Mouse (Mus musculus) R1 (cell line): ENCODE measurements at regions not wholly inside any gene's neighbourhood (a gene's known extent, or its start where the extent isn't known, plus 50 kb on each side); places are given as distances from the start of the nearest gene placed in this dataset.
A peak's percentile ranks its signal among the peaks of the same experiment; 100 is the strongest.

Experiments
- DNase-seq: peaks from one replicate; pipeline ENCODE4 v3.0.0-alpha.2; 2018; ENCODE audit warnings: low read depth, low spot score

GRCm38 (mm10) chr1:31337087-31337486, 114.4 kb downstream of the Pih1d3 start:
- DNase-seq, result peak; percentile 13

- DNase-seq, result no peak
Observed at GRCm38 (mm10) chr1:31363971-31364370, 141.3 kb downstream of the Pih1d3 start.

GRCm38 (mm10) chr1:31377324-31377723, 154.7 kb downstream of the Pih1d3 start:
- DNase-seq, result no peak

GRCm38 (mm10) chr1:31379032-31379431, 156.4 kb downstream of the Pih1d3 start:
- DNase-seq, result no peak

- no peak for DNase-seq
Observed at GRCm38 (mm10) chr1:31380312-31380711, 157.7 kb downstream of the Pih1d3 start.

- no peak for DNase-seq
Observed at GRCm38 (mm10) chr1:31382192-31382591, 159.6 kb downstream of the Pih1d3 start.
